Mouse (Mus musculus) embryonic facial prominence, embryonic 10.5 days (tissue): Measurements from ENCODE around the gene Elf1. TPM values are rescaled to one million over a fixed set of nuclear protein-coding genes. Genes with fewer than 3 reads are reported as not detected.
"Not testable (repeated sequence)": the region's sequence is repeated elsewhere in the genome, so short reads cannot be mapped to it uniquely, and the experiment has no call there.

Experiments
- DNase-seq: peaks from one replicate; pipeline ENCODE4 v3.0.0-alpha.2; 2017; ENCODE audit warnings: low spot score
- H3K27ac ChIP-seq: fragments of 300-500 bp; sonication (generic); replicated peaks from 2 replicates; pipeline ENCODE4 v1.5.1; 2016; ENCODE audit warnings: mild to moderate bottlenecking
- H3K27me3 ChIP-seq: fragments of 300-500 bp; sonication (generic); replicated peaks from 2 replicates; pipeline ENCODE4 v1.6.1; 2016; ENCODE audit warnings: low read depth, mild to moderate bottlenecking; ENCODE audit not compliant: poor library complexity, severe bottlenecking
- H3K36me3 ChIP-seq: fragments of 300-500 bp; sonication (generic); replicated peaks from 2 replicates; pipeline ENCODE4 v1.6.1; 2016; ENCODE audit warnings: mild to moderate bottlenecking, moderate library complexity
- H3K4me1 ChIP-seq: fragments of 300-500 bp; sonication (generic); 2 replicates; pipeline ENCODE4 v1.6.1; 2016
- H3K4me3 ChIP-seq: fragments of 300-500 bp; sonication (generic); 2 replicates; pipeline ENCODE4 v1.5.1; 2016; ENCODE audit warnings: mild to moderate bottlenecking, moderate library complexity
- H3K9me3 ChIP-seq: fragments of 300-500 bp; sonication (generic); 2 replicates; pipeline ENCODE4 v1.6.1; 2016; ENCODE audit warnings: mild to moderate bottlenecking
- WGBS: fragments of 180-500 bp; shearing (Covaris S2); methylation state at CpG from one replicate; pipeline ENCODE4 v1.1.7; 2016; 5-methylcytosine and 5-hydroxymethylcytosine counted together
- polyA plus RNA-seq: library from polyadenylated mRNA; unstranded; fragments of >200 nt; fragmentation: Nextera tagmentation; extraction: Ambion mirVana; gene quantifications from 2 replicates; pipeline ENCODE4 v1.2.1, GENCODE M21; 2016

The Elf1 gene
- polyA plus RNA-seq, 1 experiment from 2014 or later = 5.9 TPM

DNA sequence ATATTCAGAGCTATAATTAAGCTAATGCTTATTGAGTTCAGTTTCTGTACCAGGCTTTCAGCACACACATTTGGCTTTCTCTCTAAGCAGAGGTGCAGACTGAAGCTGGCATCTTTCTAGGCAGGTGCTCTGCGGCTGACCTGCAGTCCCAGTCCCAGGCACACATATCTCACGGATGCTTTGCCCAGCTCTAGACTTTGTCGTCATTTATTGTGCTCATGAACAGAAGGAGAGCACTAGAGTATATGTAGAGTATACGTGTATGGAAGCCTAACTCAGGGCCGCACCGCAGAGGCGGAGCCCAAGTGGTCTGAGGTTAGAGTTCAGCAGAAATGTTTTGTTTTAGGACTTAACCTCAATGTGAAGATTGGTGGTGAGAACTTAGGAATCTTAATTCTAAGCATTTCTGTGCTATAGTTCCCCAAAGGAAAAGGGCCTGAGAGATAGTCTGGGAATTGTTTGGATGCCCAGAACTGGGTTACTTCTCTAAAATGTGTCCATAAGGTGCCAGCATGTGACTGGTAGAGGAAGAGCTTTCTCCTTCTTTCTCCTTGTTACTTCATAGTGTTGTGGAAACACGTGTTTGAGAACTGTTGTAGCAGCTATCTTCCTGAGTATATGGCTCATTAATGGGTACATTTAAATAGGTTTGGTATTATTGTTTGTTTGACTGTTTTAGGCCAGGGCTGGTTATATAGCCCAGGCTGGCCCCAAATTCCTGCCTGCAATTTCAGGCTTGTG, 51.2 kb downstream of the Elf1 start:
- 89% methylated on average over 8 of the region's 8 CpGs for WGBS
- no peak overlapping the region for H3K4me3 ChIP-seq
- H3K9me3 ChIP-seq = no peaks in the 10 kb centered on the region

DNA sequence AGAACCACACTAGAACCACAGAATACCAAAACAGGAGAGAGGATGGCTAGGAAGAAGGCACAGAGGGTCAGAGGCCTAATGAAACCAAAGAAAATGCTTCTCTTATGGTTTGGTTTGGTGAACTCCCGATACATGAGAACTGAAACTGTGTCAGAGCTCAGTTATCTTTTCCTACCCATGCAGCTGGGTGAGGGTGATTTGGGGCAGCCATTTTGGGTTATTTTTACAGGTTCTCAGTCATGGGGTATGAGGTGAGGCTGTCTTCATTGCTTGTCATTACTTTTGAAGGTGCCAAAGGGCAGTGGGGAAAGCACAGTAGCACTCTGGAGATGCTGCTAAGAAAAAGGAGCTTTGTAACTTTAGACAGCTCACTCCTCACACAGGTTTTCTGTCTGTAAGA, 52.4 kb downstream of the Elf1 start:
- Histone ChIP-seq H3K36me3 (no peaks in the 10 kb centered on the region), H3K4me3 (no peak overlapping the region)
- WGBS = 95% methylated on average over 1 of the region's 1 CpGs

More for the DNA sequence above, 51.2 kb downstream of the Elf1 start:
- no peak overlapping the region for H3K27ac ChIP-seq
- no peaks in the 10 kb centered on the region for H3K27me3 ChIP-seq
- H3K36me3 ChIP-seq = no peaks in the 10 kb centered on the region
- no peak for DNase-seq
- H3K4me1 ChIP-seq = peaks cover 3% of the 10 kb centered on the region; the same call in 1 of the 2 replicates

DNA sequence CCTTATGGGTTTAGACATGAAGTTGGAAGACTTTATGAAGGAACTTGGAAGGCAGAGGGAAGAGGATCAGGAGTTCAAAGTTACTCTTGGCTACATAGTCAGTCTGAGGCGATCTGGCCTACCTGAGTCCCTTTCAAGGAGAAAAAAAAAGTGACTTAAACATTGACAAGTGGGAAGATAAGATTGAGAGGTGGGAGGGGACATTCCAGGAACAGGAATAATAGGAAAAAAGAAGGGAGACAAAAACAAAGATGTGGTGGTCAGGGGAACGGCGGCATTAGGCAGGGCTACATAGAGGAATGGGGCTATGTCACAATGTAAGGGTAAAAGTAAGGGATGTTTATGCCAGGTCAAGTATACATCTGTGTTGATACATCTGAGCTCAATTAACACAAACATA, 53.2 kb downstream of the Elf1 start:
- H3K36me3 ChIP-seq = no peaks in the 10 kb centered on the region
- WGBS = 84% methylated on average over 3 of the region's 3 CpGs
- H3K9me3 ChIP-seq = no peaks in the 10 kb centered on the region
- no peak for DNase-seq
- no peaks in the 10 kb centered on the region for H3K27me3 ChIP-seq
- no peak overlapping the region for H3K27ac ChIP-seq
- H3K4me3 ChIP-seq = no peak overlapping the region
- peaks cover 3% of the 10 kb centered on the region; the same call in 1 of the 2 replicates for H3K4me1 ChIP-seq

More for the DNA sequence above, 52.4 kb downstream of the Elf1 start:
- no peak for DNase-seq
- Histone ChIP-seq H3K27ac (no peak overlapping the region), H3K4me1 (peaks cover 3% of the 10 kb centered on the region; the same call in 1 of the 2 replicates), H3K9me3 (no peaks in the 10 kb centered on the region), H3K27me3 (no peaks in the 10 kb centered on the region)

DNA sequence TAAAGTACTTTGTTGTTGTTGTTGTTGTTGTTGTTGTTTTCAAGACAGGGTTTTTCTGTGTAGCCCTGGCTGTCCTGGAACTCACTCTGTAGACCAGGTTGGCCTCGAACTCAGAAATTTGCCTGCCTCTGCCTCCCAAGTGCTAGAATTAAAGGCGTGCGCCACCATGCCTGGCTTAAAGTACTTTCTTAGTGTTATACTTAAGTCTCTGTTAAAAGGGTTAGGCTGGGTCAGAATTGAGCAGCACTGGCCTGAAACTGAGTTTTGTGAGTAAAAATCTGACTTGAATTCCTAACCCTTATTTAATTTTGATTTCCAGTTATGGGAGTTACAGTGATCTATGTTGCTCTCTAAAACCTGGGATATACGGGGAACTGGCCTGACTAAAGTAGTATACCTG, 53.7 kb downstream of the Elf1 start:
- DNase-seq, H3K27ac ChIP-seq, H3K4me3 ChIP-seq, H3K4me1 ChIP-seq, H3K36me3 ChIP-seq, H3K27me3 ChIP-seq, H3K9me3 ChIP-seq: not testable (repeated sequence)
- 92% methylated on average over 4 of the region's 4 CpGs for WGBS

DNA sequence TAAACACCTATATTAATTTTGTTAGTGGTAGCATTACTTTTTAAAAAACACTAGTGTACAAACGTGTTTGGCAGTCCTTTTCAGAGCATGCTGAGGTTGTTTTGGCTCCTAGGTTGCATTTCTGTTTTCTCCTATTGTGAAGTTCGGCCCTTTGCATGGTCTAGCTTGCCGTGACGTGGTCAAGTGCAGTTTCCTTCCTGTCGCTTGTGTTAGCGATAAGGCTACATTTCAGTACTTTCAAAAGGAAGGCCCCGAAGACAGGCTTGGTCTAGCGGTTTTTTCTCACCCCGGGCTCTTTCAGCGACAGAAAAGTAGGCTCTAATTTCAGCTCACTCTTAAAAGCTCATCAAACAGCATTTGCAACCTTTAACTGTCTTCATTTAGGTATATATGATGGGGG, 54.3 kb downstream of the Elf1 start:
- H3K27me3 ChIP-seq = no peaks in the 10 kb centered on the region
- no peak overlapping the region for H3K27ac ChIP-seq
- 0 out of 2 replicates have a peak, but pooled peaks cover 3% of the 10 kb centered on the region for H3K4me1 ChIP-seq
- H3K9me3 ChIP-seq = no peaks in the 10 kb centered on the region
- H3K4me3 ChIP-seq = no peak overlapping the region
- no peak for DNase-seq
- no peaks in the 10 kb centered on the region for H3K36me3 ChIP-seq
- 78% methylated on average over 10 of the region's 10 CpGs for WGBS

DNA sequence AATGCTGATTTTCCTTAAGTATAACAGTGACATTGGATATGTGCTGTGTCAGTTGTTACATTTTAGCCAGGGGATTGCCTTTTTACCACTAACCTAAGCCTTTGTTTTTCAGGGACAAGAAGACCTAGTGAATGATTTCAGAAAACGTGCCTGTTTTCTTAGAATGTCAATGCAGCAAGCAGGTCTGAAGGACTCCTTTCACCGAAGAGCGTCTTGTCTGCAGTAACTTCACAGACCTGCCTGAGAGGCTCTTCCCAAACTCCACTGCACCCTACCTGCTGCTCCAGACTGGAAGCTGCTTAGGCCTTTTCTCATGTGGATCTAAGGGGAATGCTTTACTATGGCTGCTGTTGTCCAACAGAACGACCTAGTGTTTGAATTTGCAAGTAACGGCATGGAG, 55.0 kb downstream of the Elf1 start:
- 81% methylated on average over 5 of the region's 5 CpGs for WGBS
- DNase-seq = no peak
- H3K9me3 ChIP-seq = no peaks in the 10 kb centered on the region
- no peaks in the 10 kb centered on the region for H3K36me3 ChIP-seq
- H3K4me1 ChIP-seq = 0 out of 2 replicates have a peak, but pooled peaks cover 3% of the 10 kb centered on the region
- no peaks in the 10 kb centered on the region for H3K27me3 ChIP-seq
- no peak overlapping the region for H3K4me3 ChIP-seq
- H3K27ac ChIP-seq = no peak overlapping the region

DNA sequence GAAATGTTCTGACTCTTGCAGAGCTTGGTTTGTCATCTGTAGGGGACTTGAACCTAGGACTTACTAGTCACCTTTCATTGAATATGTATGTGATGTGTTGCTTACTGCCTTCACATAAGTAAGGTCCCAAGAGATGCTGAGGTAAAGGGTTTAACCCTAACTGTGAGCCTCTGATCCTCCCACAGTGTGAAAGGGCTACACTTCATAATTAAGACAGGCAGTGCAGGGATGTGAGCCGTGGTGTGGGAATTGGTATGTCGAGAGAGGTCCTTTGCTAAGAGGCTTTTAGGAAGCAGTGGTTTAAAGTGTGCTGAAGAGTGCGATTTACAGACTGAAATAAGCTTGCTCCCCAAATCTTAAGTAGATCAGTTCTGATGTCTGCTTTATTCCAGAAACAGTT, 55.8 kb downstream of the Elf1 start:
- no peaks in the 10 kb centered on the region for H3K27me3 ChIP-seq
- H3K9me3 ChIP-seq = no peaks in the 10 kb centered on the region
- no peak overlapping the region for H3K27ac ChIP-seq
- DNase-seq = no peak
- no peaks in the 10 kb centered on the region for H3K36me3 ChIP-seq
- 79% methylated on average over 3 of the region's 3 CpGs for WGBS
- no peak overlapping the region for H3K4me3 ChIP-seq
- 0 out of 2 replicates have a peak, but pooled peaks cover 3% of the 10 kb centered on the region for H3K4me1 ChIP-seq

DNA sequence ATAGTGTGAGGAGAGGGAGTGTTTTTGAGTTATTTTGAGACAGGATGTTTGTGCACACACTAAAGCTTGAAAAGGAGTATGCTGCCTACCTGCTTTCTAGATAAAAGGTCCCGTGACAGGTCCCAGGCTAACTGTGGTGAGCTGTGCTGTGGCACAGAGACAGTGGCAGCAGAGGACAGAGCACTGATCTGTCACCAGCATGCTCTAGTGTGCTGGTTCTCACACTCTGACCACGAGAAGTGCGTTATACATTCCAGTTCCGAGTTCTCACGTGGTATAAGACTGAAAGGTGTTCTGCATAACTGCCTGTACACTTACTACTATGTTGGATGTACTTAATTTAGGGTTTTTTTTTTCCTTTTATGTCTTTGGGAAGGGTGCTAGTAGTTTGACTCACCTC, 56.5 kb downstream of the Elf1 start:
- no peaks in the 10 kb centered on the region for H3K27me3 ChIP-seq
- H3K36me3 ChIP-seq = no peaks in the 10 kb centered on the region
- WGBS = 87% methylated on average over 5 of the region's 5 CpGs
- no peak overlapping the region for H3K4me3 ChIP-seq
- no peaks in the 10 kb centered on the region for H3K9me3 ChIP-seq
- no peak overlapping the region for H3K27ac ChIP-seq
- H3K4me1 ChIP-seq = 0 out of 2 replicates have a peak, but pooled peaks cover 3% of the 10 kb centered on the region
- DNase-seq = no peak

DNA sequence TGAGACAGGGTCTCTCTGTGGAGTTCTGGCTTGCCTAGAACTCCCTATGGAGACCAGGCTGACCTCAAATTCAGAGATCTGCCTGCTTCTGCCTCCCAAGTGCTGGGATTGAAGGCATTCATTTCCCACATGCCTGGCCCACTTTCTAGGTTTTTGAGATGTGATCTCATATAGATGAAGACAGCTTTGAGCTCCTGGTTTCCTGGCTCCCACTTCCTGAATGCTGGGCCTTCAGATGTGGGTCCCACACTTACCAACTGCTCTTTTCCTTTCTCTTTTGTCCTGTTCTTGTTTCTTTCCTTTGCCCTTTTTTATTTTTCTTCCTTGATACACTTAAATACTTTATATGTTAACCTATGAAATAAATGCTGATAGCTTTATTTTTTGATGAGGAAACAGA, 56.9 kb downstream of the Elf1 start:
- Histone ChIP-seq H3K9me3 (no peaks in the 10 kb centered on the region), H3K36me3 (no peaks in the 10 kb centered on the region), H3K27ac (no peak overlapping the region), H3K4me1 (0 out of 2 replicates have a peak, but pooled peaks cover 3% of the 10 kb centered on the region), H3K27me3 (no peaks in the 10 kb centered on the region), H3K4me3 (no peak overlapping the region)
- DNase-seq = no peak

DNA sequence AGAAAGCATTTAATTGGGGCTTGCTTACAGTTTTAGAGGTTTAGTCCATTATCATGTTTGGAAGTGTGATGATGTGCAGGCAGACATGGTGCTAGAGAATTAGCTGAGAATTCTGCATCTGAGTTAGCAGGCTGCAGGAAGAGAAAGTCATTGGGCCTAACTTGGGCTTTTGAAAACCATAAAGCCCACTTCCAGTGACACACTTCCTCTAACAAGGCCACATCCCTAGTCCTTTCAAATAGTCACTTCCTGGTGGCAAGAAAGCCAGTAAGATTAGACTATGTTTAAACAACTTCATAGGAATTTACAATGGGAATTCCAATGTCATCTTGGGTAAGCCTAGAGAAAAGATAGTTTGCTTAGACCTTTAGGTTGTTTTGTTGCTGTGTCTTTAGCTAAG, 60.6 kb downstream of the Elf1 start:
- Histone ChIP-seq H3K9me3 (no peaks in the 10 kb centered on the region), H3K4me3 (no peak overlapping the region), H3K27me3 (no peaks in the 10 kb centered on the region), H3K36me3 (no peaks in the 10 kb centered on the region), H3K4me1 (no peaks in the 10 kb centered on the region), H3K27ac (no peak overlapping the region)
- no peak for DNase-seq

DNA sequence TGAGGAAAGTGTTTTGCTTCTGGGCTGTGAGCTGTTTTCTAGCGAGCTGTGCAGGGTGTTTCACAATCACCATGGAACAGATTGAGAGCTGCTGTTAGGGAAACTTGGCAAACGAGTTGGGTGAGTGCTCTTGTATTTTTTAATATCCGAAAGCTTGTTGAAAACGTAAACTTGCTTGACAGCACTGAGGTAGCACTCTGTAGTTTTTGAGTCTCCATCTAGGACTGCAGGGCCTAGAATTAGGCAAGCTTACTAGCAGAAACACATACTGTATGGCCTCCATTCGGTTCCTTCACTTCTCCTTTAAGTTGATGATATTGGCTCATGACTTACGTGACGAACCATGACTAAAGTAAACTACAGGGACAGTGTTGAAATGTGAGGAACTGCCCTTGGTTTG, 68.3 kb downstream of the Elf1 start:
- no peaks in the 10 kb centered on the region for H3K4me1 ChIP-seq
- H3K36me3 ChIP-seq = no peaks in the 10 kb centered on the region
- no peak overlapping the region for H3K27ac ChIP-seq
- no peaks in the 10 kb centered on the region for H3K27me3 ChIP-seq
- H3K9me3 ChIP-seq = no peaks in the 10 kb centered on the region
- no peak for DNase-seq
- 83% methylated on average over 7 of the region's 7 CpGs for WGBS
- no peak overlapping the region for H3K4me3 ChIP-seq

DNA sequence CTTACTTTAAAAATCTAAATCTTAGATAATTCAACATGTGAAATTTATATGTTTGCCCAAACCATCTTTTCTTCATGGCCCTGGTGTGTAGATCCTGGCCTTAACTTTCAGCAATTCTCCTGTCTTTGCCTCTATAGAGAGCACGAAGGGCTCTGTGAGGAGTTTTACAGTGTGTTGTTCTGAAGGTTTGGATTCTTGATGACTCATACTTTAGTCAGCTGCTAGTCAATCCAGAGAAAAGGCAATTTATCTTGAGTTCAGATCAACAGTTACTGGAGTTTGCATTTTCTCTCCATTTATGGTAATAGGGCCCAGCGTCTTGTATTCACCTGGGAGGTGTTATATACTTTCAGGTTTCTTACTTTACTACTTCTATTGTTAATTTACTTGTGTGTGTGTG, 70.9 kb downstream of the Elf1 start:
- H3K4me1 ChIP-seq = no peaks in the 10 kb centered on the region
- 91% methylated on average over 2 of the region's 2 CpGs for WGBS
- H3K27me3 ChIP-seq = no peaks in the 10 kb centered on the region
- no peaks in the 10 kb centered on the region for H3K36me3 ChIP-seq
- H3K9me3 ChIP-seq = no peaks in the 10 kb centered on the region
- H3K4me3 ChIP-seq = no peak overlapping the region
- DNase-seq = no peak
- no peak overlapping the region for H3K27ac ChIP-seq

DNA sequence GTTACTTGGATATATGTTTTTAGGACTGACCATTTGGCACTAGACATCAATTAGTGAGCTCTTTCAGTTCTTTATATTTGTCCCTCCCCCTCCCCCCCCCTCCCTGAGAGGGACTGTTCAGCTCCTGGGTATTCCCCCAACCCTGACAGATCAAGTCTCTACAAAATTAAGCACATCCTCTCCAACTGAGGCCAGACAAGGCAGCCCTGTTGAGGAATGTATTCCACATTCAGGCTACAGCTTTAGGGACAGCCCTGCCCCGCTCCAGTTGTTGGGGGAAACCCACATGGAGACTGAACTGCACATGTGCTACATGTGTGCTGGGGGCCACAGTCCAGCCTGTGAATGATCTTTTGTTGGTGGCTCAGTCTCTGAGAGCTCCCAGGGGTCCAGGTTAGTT, 71.9 kb downstream of the Elf1 start:
- Histone ChIP-seq H3K27ac (no peak overlapping the region), H3K4me3 (no peak overlapping the region), H3K9me3 (no peaks in the 10 kb centered on the region), H3K36me3 (no peaks in the 10 kb centered on the region), H3K27me3 (no peaks in the 10 kb centered on the region), H3K4me1 (no peaks in the 10 kb centered on the region)
- 80% methylated on average over 1 of the region's 1 CpGs for WGBS
- DNase-seq = no peak
